Mouse (Mus musculus): ENCODE data around the gene Fam53b. TPM values are rescaled to one million over a fixed set of nuclear protein-coding genes. Genes with fewer than 3 reads are reported as not detected.
A peak's percentile ranks its signal among the peaks of the same experiment; 100 is the strongest.

The Fam53b gene
- polyA plus RNA-seq, 1 experiment from 2014 or later: 13.5 TPM

- Histone ChIP-seq H3K4me1 (replicated peaks; ENCODE audit: control insufficient read depth, insufficient read depth, low read length) (peaks cover 23% of the 10 kb centered on the region; the same call in 1 of the 2 replicates), H3K36me3 (ENCODE audit: control insufficient read depth, insufficient read depth) (peaks cover 14% of the 10 kb centered on the region; the same call in 1 of the 2 replicates), H3K9me3 (ENCODE audit: control insufficient read depth) (no peaks in the 10 kb centered on the region), H3K4me3 (ENCODE audit: low read depth, low read length) (no peak overlapping the region), H3K27ac (ENCODE audit: low read depth, low read length) (peak overlapping the region; percentile 8; the same call in 1 of the 2 replicates), H3K27me3 (replicated peaks; ENCODE audit: control insufficient read depth, insufficient read depth, low read length) (no peaks in the 10 kb centered on the region), H3K4me2 (replicated peaks; ENCODE audit: low read depth) (no peak overlapping the region), H3K9ac (ENCODE audit: low read depth, low read length) (no peak overlapping the region)
- TF ChIP-seq CTCF (IDR thresholded peaks at IDR 0.05; ENCODE audit: low read depth): no peak
- no peak for ATAC-seq
- 90% methylated on average over 6 of the region's 6 CpGs for WGBS
These were observed 82.1 kb downstream of the Fam53b start for GRCm38 (mm10) chr7:132731558-132731957.

GRCm38 (mm10) chr7:132730510-132730909 lies 83.2 kb downstream of the Fam53b start:
- Histone ChIP-seq H3K27ac (ENCODE audit: low read depth, low read length) (no peak overlapping the region), H3K4me1 (replicated peaks; ENCODE audit: control insufficient read depth, insufficient read depth, low read length) (peaks cover 15% of the 10 kb centered on the region; the same call in 1 of the 2 replicates), H3K4me2 (replicated peaks; ENCODE audit: low read depth) (no peak overlapping the region), H3K36me3 (ENCODE audit: control insufficient read depth, insufficient read depth) (peaks cover 14% of the 10 kb centered on the region; the same call in 1 of the 2 replicates), H3K9me3 (ENCODE audit: control insufficient read depth) (no peaks in the 10 kb centered on the region), H3K4me3 (ENCODE audit: low read depth, low read length) (no peak overlapping the region), H3K27me3 (replicated peaks; ENCODE audit: control insufficient read depth, insufficient read depth, low read length) (no peaks in the 10 kb centered on the region), H3K9ac (ENCODE audit: low read depth, low read length) (no peak overlapping the region)
- TF ChIP-seq CTCF (IDR thresholded peaks at IDR 0.05; ENCODE audit: low read depth): no peak
- 85% methylated on average over 7 of the region's 7 CpGs for WGBS
- no peak for ATAC-seq

GRCm38 (mm10) chr7:132729093-132729831 lies 84.4 kb downstream of the Fam53b start:
- 69% methylated on average over 4 of the region's 4 CpGs for WGBS
- no peak overlapping the region for H3K27ac ChIP-seq (ENCODE audit: low read depth, low read length)

DNA sequence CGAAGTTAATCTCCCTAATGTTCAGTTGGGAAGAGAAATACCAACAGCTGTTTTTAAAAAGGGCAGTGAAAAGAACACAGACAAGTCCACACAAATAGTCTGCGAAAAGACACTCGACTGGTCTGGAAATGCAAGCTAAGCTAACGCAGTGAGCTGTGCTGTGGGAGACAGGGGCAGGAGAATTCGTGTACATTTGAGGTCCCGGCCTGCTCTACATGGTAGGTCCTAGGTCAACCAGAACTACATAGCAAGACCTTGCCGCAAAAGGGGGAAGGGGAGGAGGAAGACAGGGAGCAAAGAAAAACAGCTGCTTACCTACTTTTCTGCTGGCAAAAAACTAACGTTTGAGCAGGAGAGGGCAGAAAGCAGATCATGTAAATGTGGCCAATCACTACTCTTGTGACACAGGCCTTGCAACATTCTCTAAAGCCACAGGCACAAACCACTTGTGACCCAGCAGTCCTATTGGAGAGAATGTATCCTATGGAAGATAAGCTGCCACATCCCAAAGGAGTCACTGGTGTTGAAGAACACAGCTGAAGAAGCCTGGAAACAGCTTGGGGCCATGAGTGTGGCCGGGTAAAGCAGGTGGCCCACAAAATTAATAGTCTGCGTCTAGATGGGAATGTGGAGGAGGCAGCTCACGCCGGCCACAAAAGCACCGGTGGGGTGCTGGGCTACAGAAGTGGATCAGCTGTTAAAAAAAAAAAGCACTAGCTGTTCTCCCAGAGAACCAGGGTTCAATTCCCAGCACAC lies 87.4 kb downstream of the Fam53b start:
- Histone ChIP-seq H3K4me3 (ENCODE audit: low read depth, low read length) (no peak overlapping the region), H3K4me1 (replicated peaks; ENCODE audit: control insufficient read depth, insufficient read depth, low read length) (0 out of 2 replicates have a peak, but pooled peaks cover 4% of the 10 kb centered on the region), H3K36me3 (ENCODE audit: control insufficient read depth, insufficient read depth) (peaks cover 14% of the 10 kb centered on the region; the same call in 1 of the 2 replicates), H3K9me3 (ENCODE audit: control insufficient read depth) (no peaks in the 10 kb centered on the region), H3K9ac (ENCODE audit: low read depth, low read length) (no peak overlapping the region), H3K27me3 (replicated peaks; ENCODE audit: control insufficient read depth, insufficient read depth, low read length) (no peaks in the 10 kb centered on the region), H3K27ac (ENCODE audit: low read depth, low read length) (no peak overlapping the region), H3K4me2 (replicated peaks; ENCODE audit: low read depth) (no peak overlapping the region)
- no peak for TF ChIP-seq CTCF (IDR thresholded peaks at IDR 0.05; ENCODE audit: low read depth)
- WGBS: 70% methylated on average over 13 of the region's 13 CpGs
- no peak for ATAC-seq

More at GRCm38 (mm10) chr7:132729093-132729831, 84.4 kb downstream of the Fam53b start:
- Histone ChIP-seq H3K4me1 (replicated peaks; ENCODE audit: control insufficient read depth, insufficient read depth, low read length) (peaks cover 4% of the 10 kb centered on the region; the same call in 1 of the 2 replicates), H3K36me3 (ENCODE audit: control insufficient read depth, insufficient read depth) (peaks cover 14% of the 10 kb centered on the region; the same call in 1 of the 2 replicates), H3K9me3 (ENCODE audit: control insufficient read depth) (no peaks in the 10 kb centered on the region), H3K4me3 (ENCODE audit: low read depth, low read length) (no peak overlapping the region), H3K27me3 (replicated peaks; ENCODE audit: control insufficient read depth, insufficient read depth, low read length) (no peaks in the 10 kb centered on the region), H3K4me2 (replicated peaks; ENCODE audit: low read depth) (no peak overlapping the region), H3K9ac (ENCODE audit: low read depth, low read length) (no peak overlapping the region)
- no peak for TF ChIP-seq CTCF (IDR thresholded peaks at IDR 0.05; ENCODE audit: low read depth)
- ATAC-seq: peak; percentile 52

DNA sequence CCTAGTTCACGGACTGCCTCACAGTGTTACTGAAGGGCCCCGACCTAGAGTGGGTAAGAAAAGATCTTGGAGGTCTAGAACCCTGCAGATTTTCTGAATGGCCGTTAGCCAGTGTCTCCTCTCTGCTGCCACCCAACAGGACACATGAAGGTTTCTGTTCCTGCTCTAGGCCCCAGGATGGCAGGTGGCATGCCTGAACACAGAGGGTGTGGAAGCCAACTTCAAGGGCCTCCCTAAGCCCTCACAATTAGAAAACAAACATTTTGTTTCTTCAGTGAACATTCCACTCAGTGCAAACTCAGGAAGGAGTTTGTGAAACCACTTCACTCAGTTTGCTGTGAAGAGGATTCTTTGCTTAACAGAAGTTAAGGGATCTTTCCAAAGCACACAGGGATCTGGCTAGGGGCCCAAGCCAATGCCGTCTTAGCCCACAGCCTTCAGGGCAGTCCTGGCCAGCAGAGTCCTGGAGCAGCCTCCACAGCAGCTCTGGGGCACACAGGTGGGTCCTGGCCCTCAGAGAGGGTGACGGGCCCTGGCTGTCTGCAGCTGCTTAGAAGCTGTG lies 89.1 kb downstream of the Fam53b start:
- 0 out of 2 replicates have a peak overlapping the region, but pooled peaks have one; percentile 21 for H3K27ac ChIP-seq (ENCODE audit: low read depth, low read length)
- no peak overlapping the region for H3K4me2 ChIP-seq (replicated peaks; ENCODE audit: low read depth)
- 0 out of 2 replicates have a peak, but pooled peaks cover 4% of the 10 kb centered on the region for H3K4me1 ChIP-seq (replicated peaks; ENCODE audit: control insufficient read depth, insufficient read depth, low read length)
- no peak for TF ChIP-seq CTCF (IDR thresholded peaks at IDR 0.05; ENCODE audit: low read depth)
- H3K9ac ChIP-seq (ENCODE audit: low read depth, low read length): no peak overlapping the region
- H3K36me3 ChIP-seq (ENCODE audit: control insufficient read depth, insufficient read depth): peaks cover 8% of the 10 kb centered on the region; the same call in 1 of the 2 replicates
- no peak overlapping the region for H3K4me3 ChIP-seq (ENCODE audit: low read depth, low read length)
- no peaks in the 10 kb centered on the region for H3K9me3 ChIP-seq (ENCODE audit: control insufficient read depth)
- no peak for ATAC-seq
- H3K27me3 ChIP-seq (replicated peaks; ENCODE audit: control insufficient read depth, insufficient read depth, low read length): no peaks in the 10 kb centered on the region
- WGBS: 84% methylated on average over 5 of the region's 5 CpGs

DNA sequence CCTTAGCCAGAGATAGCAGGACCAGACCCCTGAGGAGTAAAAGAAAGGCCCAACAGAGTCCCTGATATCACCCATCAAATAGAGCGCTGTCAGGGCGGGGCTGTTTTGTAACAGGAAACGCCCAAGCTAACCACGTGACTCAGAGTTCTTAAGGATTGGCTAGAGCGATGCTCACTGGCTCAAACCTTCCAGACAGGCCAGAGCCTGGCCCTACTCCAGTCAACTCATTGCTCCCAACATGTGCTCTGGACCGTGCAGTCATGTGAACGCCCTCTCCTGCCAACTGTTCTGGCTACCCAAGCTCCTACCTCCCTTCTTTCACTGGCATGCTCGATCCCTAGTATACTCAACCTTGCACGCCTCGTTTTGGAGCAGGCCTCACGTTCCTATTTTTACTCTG lies 89.8 kb downstream of the Fam53b start:
- H3K36me3 ChIP-seq (ENCODE audit: control insufficient read depth, insufficient read depth): peaks cover 8% of the 10 kb centered on the region; the same call in 1 of the 2 replicates
- H3K27ac ChIP-seq (ENCODE audit: low read depth, low read length): no peak overlapping the region; the same call in 1 of the 2 replicates
- TF ChIP-seq CTCF (IDR thresholded peaks at IDR 0.05; ENCODE audit: low read depth): no peak
- 79% methylated on average over 11 of the region's 11 CpGs for WGBS
- no peaks in the 10 kb centered on the region for H3K27me3 ChIP-seq (replicated peaks; ENCODE audit: control insufficient read depth, insufficient read depth, low read length)
- H3K9me3 ChIP-seq (ENCODE audit: control insufficient read depth): no peaks in the 10 kb centered on the region
- H3K4me3 ChIP-seq (ENCODE audit: low read depth, low read length): no peak overlapping the region
- H3K9ac ChIP-seq (ENCODE audit: low read depth, low read length): no peak overlapping the region
- H3K4me2 ChIP-seq (replicated peaks; ENCODE audit: low read depth): no peak overlapping the region
- peaks cover 2% of the 10 kb centered on the region; the same call in 1 of the 2 replicates for H3K4me1 ChIP-seq (replicated peaks; ENCODE audit: control insufficient read depth, insufficient read depth, low read length)
- ATAC-seq: 0 out of 2 replicates have a peak, but pooled peaks have one; percentile 20

Measured in intestine, postnatal 0 days (tissue).